Mouse (Mus musculus) liver, embryonic 14.5 days (tissue): ENCODE results near the gene Tex264.

Experiments used
- CTCF ChIP-seq: IDR thresholded peaks from 2 replicates; pipeline ENCODE4 v1.5.1; 2016; ENCODE audit warnings: antibody characterized with exemption, low read depth, control low read depth
- EP300 ChIP-seq: IDR thresholded peaks from 2 replicates; pipeline ENCODE4 v1.6.1; 2016; ENCODE audit warnings: antibody characterized with exemption, low read depth

GRCm38 (mm10) chr9:106659935-106660334, 25.8 kb downstream of the Tex264 start:
- TF ChIP-seq CTCF (no peak), EP300 (no peak)
